Comparison of ENCODE assay signal across 24 mouse cellular contexts in genomic region chr8:4355455-4355854, GRCm38 (mm10). TPM values are rescaled to one million over a fixed set of nuclear protein-coding genes. Genes with fewer than 3 reads are reported as not detected.
DNase-seq lines count a peak whose midpoint lies in the region; ATAC-seq lines count a peak whose summit lies in the region.
"Had no signal": no experiment of that assay in that cellular context is flagged by ENCODE, and none has a peak within 500 bp of the region (broad histone marks: within the 10 kb centered on the region; RNA-seq: fewer than 3 reads in every experiment).

No protein-coding gene starts in this region.

- ATAC-seq in midbrain, embryonic 13.5 days, result no peak
- ATAC-seq: activated CD4-positive, CD25-positive, alpha-beta regulatory T cell, adult 4 months; CD4-positive, CD25-positive, alpha-beta regulatory T cell, adult 4 months; forebrain, embryonic 15.5 days; forebrain, postnatal 0 days; Patski had no signal

- H3K9me3 ChIP-seq in midbrain, embryonic 13.5 days, result no peaks in the 10 kb centered on the region
- H3K9me3 ChIP-seq: embryonic facial prominence, embryonic 10.5 days; embryonic facial prominence, embryonic 12.5 days; forebrain, embryonic 12.5 days; forebrain, embryonic 15.5 days; G1E had no signal

- WGBS in midbrain, embryonic 13.5 days, result 90% methylated on average over 10 of the region's 10 CpGs

- intact Hi-C loops in heart, postnatal 10 days (cut with DNase I), result no loop called here

- H3K36me3 ChIP-seq in midbrain, embryonic 13.5 days, result no peaks in the 10 kb centered on the region
- H3K36me3 ChIP-seq: embryonic facial prominence, embryonic 10.5 days; embryonic facial prominence, embryonic 12.5 days; forebrain, embryonic 12.5 days; forebrain, embryonic 15.5 days; G1E had no signal

- DNase-seq in heart, adult 11 months, result peak; percentile 44
- DNase-seq in heart, postnatal 10 days, result no peak
- peak; percentile 77 for DNase-seq in R1 (ENCODE audit: low read depth, low spot score)
- DNase-seq in testis, postnatal 14 days (ENCODE audit: low spot score), result no peak
- DNase-seq: adrenal gland, adult 8-10 months; adrenal gland, postnatal 14 days; adrenal gland, postnatal 36 days; B cell, adult 2 months; cerebellum, adult 11-12 months; cerebellum, adult 2 months; cerebellum, adult 9-10 months; cerebellum, postnatal 10 days; cerebellum, postnatal 25 days; forebrain, postnatal 0 days had no signal

- no peaks in the 10 kb centered on the region for H3K4me1 ChIP-seq in midbrain, embryonic 13.5 days (replicated peaks)
- H3K4me1 ChIP-seq: embryonic facial prominence, embryonic 10.5 days; embryonic facial prominence, embryonic 12.5 days; forebrain, embryonic 12.5 days had no signal

- no peak overlapping the region for H3K9ac ChIP-seq in midbrain, embryonic 13.5 days (replicated peaks)
- H3K9ac ChIP-seq: embryonic facial prominence, embryonic 12.5 days; forebrain, embryonic 12.5 days; forebrain, embryonic 15.5 days; forebrain, postnatal 0 days had no signal

- H3K27me3 ChIP-seq in midbrain, embryonic 13.5 days, result no peaks in the 10 kb centered on the region
- H3K27me3 ChIP-seq: CH12.LX; embryonic facial prominence, embryonic 12.5 days; forebrain, embryonic 12.5 days; forebrain, embryonic 15.5 days; Patski had no signal

- H3K27ac ChIP-seq in midbrain, embryonic 13.5 days, result no peak overlapping the region
- H3K27ac ChIP-seq: embryonic facial prominence, embryonic 10.5 days; embryonic facial prominence, embryonic 12.5 days; forebrain, embryonic 12.5 days; forebrain, embryonic 15.5 days had no signal

- no peak overlapping the region for H3K4me3 ChIP-seq in midbrain, embryonic 13.5 days (replicated peaks)
- H3K4me3 ChIP-seq: embryonic facial prominence, embryonic 10.5 days; embryonic facial prominence, embryonic 12.5 days; forebrain, embryonic 12.5 days; forebrain, embryonic 15.5 days had no signal

- no peak overlapping the region for H3K4me2 ChIP-seq in midbrain, embryonic 13.5 days (replicated peaks)
- H3K4me2 ChIP-seq: embryonic facial prominence, embryonic 12.5 days; forebrain, embryonic 12.5 days; forebrain, embryonic 15.5 days had no signal

RNA-seq across cellular contexts. Expression of gene Elavl1, which starts 30.2 kb away (rescaled TPM):
- 10 to 100 TPM; 71.1 to 83.2 TPM for total RNA-seq in heart, postnatal 10 days (2021)
- 152 and 163 TPM in 2 replicates for polyA plus RNA-seq in midbrain, embryonic 13.5 days (2015; fragmentation: Nextera tagmentation; extraction: Ambion mirVana)

RNA-seq across cellular contexts. Expression of gene Ccl25, which starts 30.4 kb away (rescaled TPM):
- total RNA-seq in heart, postnatal 10 days (2021), result 1 to 10 TPM; 4.9 to 6.3 TPM
- polyA plus RNA-seq in midbrain, embryonic 13.5 days (2015; fragmentation: Nextera tagmentation; extraction: Ambion mirVana), result 20.0 and 23.2 TPM in 2 replicates

Comparison
In these comparisons a context has a peak if more than half of its experiments do, and no peak if none do; other contexts are left out.
1. DNase-seq: peak in heart, adult 11 months (single experiment) and R1 (single experiment); none in heart, postnatal 10 days (0 of 2) and testis, postnatal 14 days (single experiment).